Mouse (Mus musculus) stomach, postnatal 0 days (tissue): ENCODE measurements around the gene Mgll. TPM values are rescaled to one million over a fixed set of nuclear protein-coding genes. Genes with fewer than 3 reads are reported as not detected.

Experiments used
- ATAC-seq: fragments of 200-750 bp; cut with Nextera tagmentation; 2 replicates; pipeline ENCODE4 v1.8.0; 2017; ENCODE audit not compliant: low FRiP score, low TSS enrichment
- DNase-seq: peaks from one replicate; pipeline ENCODE4 v3.0.0-alpha.2; 2016; ENCODE audit warnings: low spot score
- H3K27ac ChIP-seq: fragments of 300-500 bp; sonication (generic); replicated peaks from 2 replicates; pipeline ENCODE4 v1.5.1; 2014; ENCODE audit warnings: mild to moderate bottlenecking, control low read depth
- H3K27me3 ChIP-seq: fragments of 300-500 bp; sonication (generic); 2 replicates; pipeline ENCODE4 v1.6.1; 2014; ENCODE audit warnings: low read length; ENCODE audit not compliant: control insufficient read depth, insufficient read depth
- H3K36me3 ChIP-seq: fragments of 300-500 bp; sonication (generic); 2 replicates; pipeline ENCODE4 v1.6.1; 2014; ENCODE audit warnings: low read length, mixed read lengths; ENCODE audit not compliant: control insufficient read depth, insufficient read depth
- H3K4me1 ChIP-seq: fragments of 300-500 bp; sonication (generic); replicated peaks from 2 replicates; pipeline ENCODE4 v1.6.1; 2014; ENCODE audit warnings: antibody characterized with exemption; ENCODE audit not compliant: control insufficient read depth, insufficient read depth
- H3K4me2 ChIP-seq: fragments of 300-500 bp; sonication (generic); replicated peaks from 2 replicates; pipeline ENCODE4 v1.6.1; 2014; ENCODE audit warnings: low read depth, mild to moderate bottlenecking, control low read depth, moderate library complexity
- H3K4me3 ChIP-seq: fragments of 300-500 bp; sonication (generic); 2 replicates; pipeline ENCODE4 v1.5.1; 2014; ENCODE audit warnings: low read depth, low read length, control low read depth
- H3K9ac ChIP-seq: fragments of 300-500 bp; sonication (generic); 2 replicates; pipeline ENCODE4 v1.6.1; 2014; ENCODE audit warnings: mild to moderate bottlenecking, low read length, control low read depth, mixed read lengths
- H3K9me3 ChIP-seq: fragments of 300-500 bp; sonication (generic); 2 replicates; pipeline ENCODE4 v1.6.1; 2016; ENCODE audit warnings: low read length; ENCODE audit not compliant: control insufficient read depth
- CTCF ChIP-seq: IDR thresholded peaks from 2 replicates; pipeline ENCODE4 v1.5.1; 2016; ENCODE audit warnings: antibody characterized with exemption, low read depth, mild to moderate bottlenecking, moderate library complexity
- EP300 ChIP-seq: optimal IDR thresholded peaks from 2 replicates; pipeline ENCODE3; 2016; ENCODE audit warnings: antibody characterized with exemption
- WGBS: fragments of 180-500 bp; shearing (Covaris S2); extraction: QIAGEN DNeasy Blood & Tissue Kit; methylation state at CpG from one replicate; pipeline ENCODE4 v1.1.7; 2014; 5-methylcytosine and 5-hydroxymethylcytosine counted together
- polyA plus RNA-seq: library from polyadenylated mRNA; unstranded; fragments of >200 nt; fragmentation: Nextera tagmentation; extraction: Ambion mirVana; gene quantifications from 2 replicates; pipeline ENCODE4 v1.2.1, GENCODE M21; 2015

Gene Mgll
- polyA plus RNA-seq, 1 experiment from 2014 or later: 117 TPM

GRCm38 (mm10) chr6:88728515-88728914 lies 4.3 kb downstream of the Mgll start:
- Histone ChIP-seq H3K36me3 (no peaks in the 10 kb centered on the region), H3K4me2 (no peak overlapping the region), H3K9me3 (no peaks in the 10 kb centered on the region), H3K9ac (no peak overlapping the region), H3K27me3 (no peaks in the 10 kb centered on the region), H3K4me1 (peaks cover 11% of the 10 kb centered on the region), H3K27ac (no peak overlapping the region), H3K4me3 (no peak overlapping the region)
- ATAC-seq (no peak), DNase-seq (no peak)
- WGBS: 88% methylated on average over 5 of the region's 5 CpGs
- TF ChIP-seq EP300 (no peak), CTCF (no peak)

GRCm38 (mm10) chr6:88731211-88731751 lies 7.1 kb downstream of the Mgll start:
- no peak overlapping the region for H3K9ac ChIP-seq
- H3K36me3 ChIP-seq: no peaks in the 10 kb centered on the region
- peaks cover 9% of the 10 kb centered on the region for H3K4me1 ChIP-seq
- DNase-seq: peak; percentile 39
- H3K27me3 ChIP-seq: no peaks in the 10 kb centered on the region
- 65% methylated on average over 11 of the region's 11 CpGs for WGBS
- no peak overlapping the region for H3K4me2 ChIP-seq
- H3K9me3 ChIP-seq: no peaks in the 10 kb centered on the region
- no peak overlapping the region for H3K4me3 ChIP-seq
- ATAC-seq: 0 out of 2 replicates have a peak, but pooled peaks have one; percentile 33
- TF ChIP-seq EP300: no peak
- no peak for TF ChIP-seq CTCF
- 0 out of 2 replicates have a peak overlapping the region, but pooled peaks have one; percentile 18 for H3K27ac ChIP-seq

- Histone ChIP-seq H3K27me3 (no peaks in the 10 kb centered on the region), H3K4me1 (peaks cover 9% of the 10 kb centered on the region), H3K4me2 (no peak overlapping the region), H3K36me3 (no peaks in the 10 kb centered on the region), H3K9ac (no peak overlapping the region), H3K9me3 (no peaks in the 10 kb centered on the region), H3K4me3 (no peak overlapping the region), H3K27ac (no peak overlapping the region)
- ATAC-seq: no peak
- peak; percentile 28 for DNase-seq
- TF ChIP-seq CTCF (no peak), EP300 (no peak)
- WGBS: 79% methylated on average over 3 of the region's 3 CpGs
Observed at GRCm38 (mm10) chr6:88731991-88732390, 7.8 kb downstream of the Mgll start.

GRCm38 (mm10) chr6:88732643-88733613 lies 8.7 kb downstream of the Mgll start:
- ATAC-seq: peak; percentile 50; the same call in 1 of the 2 replicates
- H3K4me3 ChIP-seq: no peak overlapping the region
- peaks cover 9% of the 10 kb centered on the region for H3K4me1 ChIP-seq
- no peaks in the 10 kb centered on the region for H3K36me3 ChIP-seq
- no peak overlapping the region for H3K9ac ChIP-seq
- H3K4me2 ChIP-seq: no peak overlapping the region
- no peak overlapping the region for H3K27ac ChIP-seq
- peak; percentile 63 for DNase-seq
- no peak for TF ChIP-seq CTCF
- no peak for TF ChIP-seq EP300
- no peaks in the 10 kb centered on the region for H3K9me3 ChIP-seq
- H3K27me3 ChIP-seq: no peaks in the 10 kb centered on the region
- 62% methylated on average over 17 of the region's 17 CpGs for WGBS

- 70% methylated on average over 8 of the region's 8 CpGs for WGBS
- Histone ChIP-seq H3K9ac (no peak overlapping the region), H3K36me3 (no peaks in the 10 kb centered on the region), H3K4me1 (peaks cover 9% of the 10 kb centered on the region), H3K4me2 (no peak overlapping the region), H3K4me3 (no peak overlapping the region), H3K27me3 (no peaks in the 10 kb centered on the region), H3K27ac (no peak overlapping the region), H3K9me3 (no peaks in the 10 kb centered on the region)
- no peak for TF ChIP-seq EP300
- no peak for TF ChIP-seq CTCF
- ATAC-seq: no peak
- no peak for DNase-seq
Observed at GRCm38 (mm10) chr6:88736337-88736736, 12.1 kb downstream of the Mgll start.
